Mouse (Mus musculus) limb, embryonic 14.5 days (tissue): ENCODE measurements around the gene Med16. TPM values are rescaled to one million over a fixed set of nuclear protein-coding genes. Genes with fewer than 3 reads are reported as not detected.

Experiments used
- ATAC-seq: fragments of 200-750 bp; cut with Nextera tagmentation; 2 replicates; pipeline ENCODE4 v1.8.0; 2017; ENCODE audit warnings: low read depth, moderate number of reproducible peaks, moderate TSS enrichment; ENCODE audit not compliant: low FRiP score
- DNase-seq: peaks from one replicate; pipeline ENCODE4 v3.0.0-alpha.2; 2015; ENCODE audit warnings: low spot score
- H3K27ac ChIP-seq: fragments of 300-500 bp; sonication (generic); replicated peaks from 2 replicates; pipeline ENCODE4 v1.5.1; 2014; ENCODE audit warnings: low read depth, mild to moderate bottlenecking, low read length, moderate library complexity, mixed read lengths
- H3K27me3 ChIP-seq: fragments of 300-500 bp; sonication (generic); 2 replicates; pipeline ENCODE4 v1.6.1; 2014; ENCODE audit warnings: low read length, mixed read lengths; ENCODE audit not compliant: control insufficient read depth, insufficient read depth
- H3K36me3 ChIP-seq: fragments of 300-500 bp; sonication (generic); 2 replicates; pipeline ENCODE4 v1.6.1; 2014; ENCODE audit warnings: mild to moderate bottlenecking, low read length, moderate library complexity, mixed read lengths; ENCODE audit not compliant: control insufficient read depth, insufficient read depth
- H3K4me1 ChIP-seq: fragments of 300-500 bp; sonication (generic); 2 replicates; pipeline ENCODE4 v1.6.1; 2014; ENCODE audit warnings: antibody characterized with exemption, low read length, mixed read lengths; ENCODE audit not compliant: control insufficient read depth, insufficient read depth
- H3K4me2 ChIP-seq: fragments of 300-500 bp; sonication (generic); replicated peaks from 2 replicates; pipeline ENCODE4 v1.6.1; 2014; ENCODE audit warnings: low read depth, mild to moderate bottlenecking, low read length, moderate library complexity; ENCODE audit not compliant: severe bottlenecking
- H3K4me3 ChIP-seq: fragments of 300-500 bp; sonication (generic); replicated peaks from 2 replicates; pipeline ENCODE4 v1.5.1; 2014; ENCODE audit warnings: low read length
- H3K9ac ChIP-seq: fragments of 300-500 bp; sonication (generic); 2 replicates; pipeline ENCODE4 v1.6.1; 2014; ENCODE audit warnings: mild to moderate bottlenecking, low read depth, low read length, moderate library complexity; ENCODE audit not compliant: severe bottlenecking
- H3K9me3 ChIP-seq: fragments of 300-500 bp; sonication (generic); 2 replicates; pipeline ENCODE4 v1.6.1; 2016; ENCODE audit warnings: low read length; ENCODE audit not compliant: control insufficient read depth
- POLR2A ChIP-seq: fragments of 200-500 bp; IDR thresholded peaks from 2 replicates; pipeline ENCODE4 v1.8.0; 2012; ENCODE audit warnings: inconsistent platforms, mild to moderate bottlenecking, moderate library complexity, borderline replicate concordance; ENCODE audit not compliant: insufficient read depth, insufficient read length; ENCODE audit errors: extremely low read depth
- WGBS: fragments of 180-500 bp; shearing (Covaris S2); extraction: QIAGEN DNeasy Blood & Tissue Kit; methylation state at CpG from one replicate; pipeline ENCODE4 v1.1.7; 2014; 5-methylcytosine and 5-hydroxymethylcytosine counted together
- microRNA-seq: library from miRNA; unstranded; fragments of <30 nt; microRNA quantifications from one replicate; pipeline ENCODE4, GENCODE M21; 2016
- polyA plus RNA-seq, 2 experiments: library from polyadenylated mRNA; depleted of rRNA in 1 of 2; stranded (reverse) in 1 of 2; unstranded in 1 of 2; fragments of >200 nt; fragmentation: Nextera tagmentation in 1 of 2; extraction: Ambion mirVana in 1 of 2; gene quantifications; 2 replicates each; pipeline versions ENCODE4 v1.2.1 to v1.2.3; 2012 to 2014

Gene Med16
- polyA plus RNA-seq, 2 experiments: 33.4 to 54.6 TPM

- Histone ChIP-seq H3K4me3 (peak overlapping the region; percentile 99; the same call in 1 of the 2 replicates), H3K27ac (peak overlapping the region; percentile 99), H3K9me3 (no peaks in the 10 kb centered on the region), H3K4me2 (peak overlapping the region; percentile 82), H3K36me3 (peaks cover 16% of the 10 kb centered on the region), H3K9ac (peak overlapping the region; percentile 99; the same call in 1 of the 2 replicates), H3K4me1 (peaks cover 34% of the 10 kb centered on the region), H3K27me3 (no peaks in the 10 kb centered on the region)
- peak; percentile 60 for DNase-seq
- ATAC-seq: no peak
- TF ChIP-seq POLR2A: no peak
- 30% methylated on average over 9 of the region's 9 CpGs for WGBS
Observed at GRCm38 (mm10) chr10:79852107-79852789, 56.5 kb downstream of the Med16 start.

- no peak overlapping the region for H3K9ac ChIP-seq
- 57% methylated on average over 3 of the region's 3 CpGs for WGBS
- no peak overlapping the region for H3K4me3 ChIP-seq
Observed at GRCm38 (mm10) chr10:79851653-79852052, 57.1 kb downstream of the Med16 start.

GRCm38 (mm10) chr10:79849941-79850628 lies 58.6 kb downstream of the Med16 start:
- DNase-seq (no peak), ATAC-seq (no peak)
- H3K27ac ChIP-seq: no peak overlapping the region
- H3K4me2 ChIP-seq: no peak overlapping the region
- H3K36me3 ChIP-seq: no peaks in the 10 kb centered on the region
- WGBS: 80% methylated on average over 8 of the region's 8 CpGs
- no peak for TF ChIP-seq POLR2A
- no peaks in the 10 kb centered on the region for H3K9me3 ChIP-seq
- H3K4me3 ChIP-seq: no peak overlapping the region
- no peak overlapping the region for H3K9ac ChIP-seq
- H3K4me1 ChIP-seq: peaks cover 20% of the 10 kb centered on the region
- no peaks in the 10 kb centered on the region for H3K27me3 ChIP-seq

More at GRCm38 (mm10) chr10:79851653-79852052, 57.1 kb downstream of the Med16 start:
- Histone ChIP-seq H3K27me3 (no peaks in the 10 kb centered on the region), H3K4me1 (peaks cover 28% of the 10 kb centered on the region), H3K27ac (peak overlapping the region; percentile 99), H3K4me2 (peak overlapping the region; percentile 82), H3K36me3 (peaks cover 10% of the 10 kb centered on the region), H3K9me3 (no peaks in the 10 kb centered on the region)
- DNase-seq: no peak
- no peak for ATAC-seq
- TF ChIP-seq POLR2A: no peak

- TF ChIP-seq POLR2A: no peak
- peaks cover 20% of the 10 kb centered on the region for H3K4me1 ChIP-seq
- WGBS: 58% methylated on average over 5 of the region's 5 CpGs
Observed at GRCm38 (mm10) chr10:79846553-79846952, 62.2 kb downstream of the Med16 start.

More at GRCm38 (mm10) chr10:79846553-79846952, 62.2 kb downstream of the Med16 start:
- Histone ChIP-seq H3K9me3 (no peaks in the 10 kb centered on the region), H3K4me3 (no peak overlapping the region), H3K4me2 (no peak overlapping the region), H3K9ac (no peak overlapping the region), H3K36me3 (no peaks in the 10 kb centered on the region), H3K27ac (no peak overlapping the region), H3K27me3 (no peaks in the 10 kb centered on the region)
- ATAC-seq (no peak), DNase-seq (no peak)

Small RNAs within 50 kb of the gene (microRNA-seq; reads per million reads assigned to microRNA genes)
- not detected for gene Mir6910

Other genes starting within 250 kb of the Med16 start
Only the 30 nearest of the 35 such genes appear.
- 138 and 156 TPM in 2 replicates for gene Cdc34, start 226.7 kb downstream of the Med16 start, polyA plus RNA-seq (2012; rRNA removed)
- gene Cdc34, start 226.7 kb downstream of the Med16 start, polyA plus RNA-seq (2014; fragmentation: Nextera tagmentation; extraction: Ambion mirVana): 106 and 110 TPM in 2 replicates
- gene Gzmm, start 219.9 kb downstream of the Med16 start, polyA plus RNA-seq (2012; rRNA removed): 1.1 and 1.4 TPM in 2 replicates
- 0.66 and 0.82 TPM in 2 replicates for gene Gzmm, start 219.9 kb downstream of the Med16 start, polyA plus RNA-seq (2014; fragmentation: Nextera tagmentation; extraction: Ambion mirVana)
- gene Bsg, start 204.4 kb downstream of the Med16 start, polyA plus RNA-seq (2012; rRNA removed): 763 and 866 TPM in 2 replicates
- 805 and 825 TPM in 2 replicates for gene Bsg, start 204.4 kb downstream of the Med16 start, polyA plus RNA-seq (2014; fragmentation: Nextera tagmentation; extraction: Ambion mirVana)
- gene Hcn2, start 192.3 kb downstream of the Med16 start, polyA plus RNA-seq (2012; rRNA removed): 0.70 and 1.3 TPM in 2 replicates
- gene Hcn2, start 192.3 kb downstream of the Med16 start, polyA plus RNA-seq (2014; fragmentation: Nextera tagmentation; extraction: Ambion mirVana): 0.18 and 0.21 TPM in 2 replicates
- gene Polrmt, start 162.3 kb downstream of the Med16 start, polyA plus RNA-seq (2012; rRNA removed): 64.1 and 75.3 TPM in 2 replicates
- gene Polrmt, start 162.3 kb downstream of the Med16 start, polyA plus RNA-seq (2014; fragmentation: Nextera tagmentation; extraction: Ambion mirVana): 33.4 and 36.6 TPM in 2 replicates
- gene Fgf22, start 153.8 kb downstream of the Med16 start, polyA plus RNA-seq (2012; rRNA removed): 0.13 and 0.22 TPM in 2 replicates
- gene Fgf22, start 153.8 kb downstream of the Med16 start, polyA plus RNA-seq (2014; fragmentation: Nextera tagmentation; extraction: Ambion mirVana): 0.21 and 0.80 TPM in 2 replicates
- 176 and 229 TPM in 2 replicates for gene Rnf126, start 142.0 kb downstream of the Med16 start, polyA plus RNA-seq (2012; rRNA removed)
- 100 and 103 TPM in 2 replicates for gene Rnf126, start 142.0 kb downstream of the Med16 start, polyA plus RNA-seq (2014; fragmentation: Nextera tagmentation; extraction: Ambion mirVana)
- gene Fstl3, start 131.7 kb downstream of the Med16 start, polyA plus RNA-seq (2012; rRNA removed): 11.6 and 14.7 TPM in 2 replicates
- gene Fstl3, start 131.7 kb downstream of the Med16 start, polyA plus RNA-seq (2014; fragmentation: Nextera tagmentation; extraction: Ambion mirVana): 9.0 and 9.5 TPM in 2 replicates
- gene Prss57, start 118.0 kb downstream of the Med16 start, polyA plus RNA-seq (2012; rRNA removed): 0.04 and 0.06 TPM in 2 replicates
- not detected in 2 replicates for gene Prss57, start 118.0 kb downstream of the Med16 start, polyA plus RNA-seq (2014; fragmentation: Nextera tagmentation; extraction: Ambion mirVana)
- 55.8 and 72.7 TPM in 2 replicates for gene Palm, start 115.4 kb downstream of the Med16 start, polyA plus RNA-seq (2012; rRNA removed)
- 76.2 and 83.8 TPM in 2 replicates for gene Palm, start 115.4 kb downstream of the Med16 start, polyA plus RNA-seq (2014; fragmentation: Nextera tagmentation; extraction: Ambion mirVana)
- 0.41 and 0.50 TPM in 2 replicates for gene Misp, start 87.9 kb downstream of the Med16 start, polyA plus RNA-seq (2012; rRNA removed)
- 0.54 and 1.2 TPM in 2 replicates for gene Misp, start 87.9 kb downstream of the Med16 start, polyA plus RNA-seq (2014; fragmentation: Nextera tagmentation; extraction: Ambion mirVana)
- 536 and 644 TPM in 2 replicates for gene Ptbp1, start 54.5 kb downstream of the Med16 start, polyA plus RNA-seq (2012; rRNA removed)
- gene Ptbp1, start 54.5 kb downstream of the Med16 start, polyA plus RNA-seq (2014; fragmentation: Nextera tagmentation; extraction: Ambion mirVana): 262 and 279 TPM in 2 replicates
- 10.3 and 17.3 TPM in 2 replicates for gene Prtn3, start 34.4 kb downstream of the Med16 start, polyA plus RNA-seq (2012; rRNA removed)
- 5.9 and 8.2 TPM in 2 replicates for gene Prtn3, start 34.4 kb downstream of the Med16 start, polyA plus RNA-seq (2014; fragmentation: Nextera tagmentation; extraction: Ambion mirVana)
- gene Plppr3, start 34.3 kb downstream of the Med16 start, polyA plus RNA-seq (2012; rRNA removed): 220 and 326 TPM in 2 replicates
- 61.5 and 79.7 TPM in 2 replicates for gene Plppr3, start 34.3 kb downstream of the Med16 start, polyA plus RNA-seq (2014; fragmentation: Nextera tagmentation; extraction: Ambion mirVana)
- gene Elane, start 22.7 kb downstream of the Med16 start, polyA plus RNA-seq (2012; rRNA removed): 0.35 and 1.8 TPM in 2 replicates
- gene Elane, start 22.7 kb downstream of the Med16 start, polyA plus RNA-seq (2014; fragmentation: Nextera tagmentation; extraction: Ambion mirVana): 0.62 and 1.2 TPM in 2 replicates
- 1.1 and 2.3 TPM in 2 replicates for gene Cfd, start 18.1 kb downstream of the Med16 start, polyA plus RNA-seq (2012; rRNA removed)
- gene Cfd, start 18.1 kb downstream of the Med16 start, polyA plus RNA-seq (2014; fragmentation: Nextera tagmentation; extraction: Ambion mirVana): not detected in 2 replicates
- gene Gm26602, start 1.9 kb upstream of the Med16 start, polyA plus RNA-seq (2012; rRNA removed): not detected in 2 replicates
- 6.6 TPM in 1 of 2 replicates, not detected in the other for gene Gm26602, start 1.9 kb upstream of the Med16 start, polyA plus RNA-seq (2014; fragmentation: Nextera tagmentation; extraction: Ambion mirVana)
- 2.5 and 2.8 TPM in 2 replicates for gene Kiss1r, start 8.0 kb upstream of the Med16 start, polyA plus RNA-seq (2012; rRNA removed)
- 0.17 and 0.26 TPM in 2 replicates for gene Kiss1r, start 8.0 kb upstream of the Med16 start, polyA plus RNA-seq (2014; fragmentation: Nextera tagmentation; extraction: Ambion mirVana)
- 158 and 219 TPM in 2 replicates for gene R3hdm4, start 12.3 kb upstream of the Med16 start, polyA plus RNA-seq (2012; rRNA removed)
- 141 and 152 TPM in 2 replicates for gene R3hdm4, start 12.3 kb upstream of the Med16 start, polyA plus RNA-seq (2014; fragmentation: Nextera tagmentation; extraction: Ambion mirVana)
- 8.6 and 12.6 TPM in 2 replicates for gene Arid3a, start 18.1 kb upstream of the Med16 start, polyA plus RNA-seq (2012; rRNA removed)
- gene Arid3a, start 18.1 kb upstream of the Med16 start, polyA plus RNA-seq (2014; fragmentation: Nextera tagmentation; extraction: Ambion mirVana): 4.8 and 5.0 TPM in 2 replicates
- gene Wdr18, start 51.2 kb upstream of the Med16 start, polyA plus RNA-seq (2012; rRNA removed): 58.7 and 78.5 TPM in 2 replicates
- gene Wdr18, start 51.2 kb upstream of the Med16 start, polyA plus RNA-seq (2014; fragmentation: Nextera tagmentation; extraction: Ambion mirVana): 99.8 and 106 TPM in 2 replicates
- gene Grin3b, start 61.8 kb upstream of the Med16 start, polyA plus RNA-seq (2012; rRNA removed): 0.72 and 0.76 TPM in 2 replicates
- 0.23 and 0.55 TPM in 2 replicates for gene Grin3b, start 61.8 kb upstream of the Med16 start, polyA plus RNA-seq (2014; fragmentation: Nextera tagmentation; extraction: Ambion mirVana)
- 260 and 379 TPM in 2 replicates for gene Tmem259, start 75.4 kb upstream of the Med16 start, polyA plus RNA-seq (2012; rRNA removed)
- gene Tmem259, start 75.4 kb upstream of the Med16 start, polyA plus RNA-seq (2014; fragmentation: Nextera tagmentation; extraction: Ambion mirVana): 24.5 and 25.2 TPM in 2 replicates
- 133 and 173 TPM in 2 replicates for gene Cnn2, start 79.7 kb upstream of the Med16 start, polyA plus RNA-seq (2012; rRNA removed)
- 273 and 290 TPM in 2 replicates for gene Cnn2, start 79.7 kb upstream of the Med16 start, polyA plus RNA-seq (2014; fragmentation: Nextera tagmentation; extraction: Ambion mirVana)
- gene Abca7, start 87.6 kb upstream of the Med16 start, polyA plus RNA-seq (2012; rRNA removed): 6.2 and 8.0 TPM in 2 replicates
- 2.2 and 2.4 TPM in 2 replicates for gene Abca7, start 87.6 kb upstream of the Med16 start, polyA plus RNA-seq (2014; fragmentation: Nextera tagmentation; extraction: Ambion mirVana)
- gene Arhgap45, start 107.7 kb upstream of the Med16 start, polyA plus RNA-seq (2012; rRNA removed): 12.8 and 14.4 TPM in 2 replicates
- gene Arhgap45, start 107.7 kb upstream of the Med16 start, polyA plus RNA-seq (2014; fragmentation: Nextera tagmentation; extraction: Ambion mirVana): 3.4 and 5.7 TPM in 2 replicates
- 287 and 350 TPM in 2 replicates for gene Polr2e, start 130.9 kb upstream of the Med16 start, polyA plus RNA-seq (2012; rRNA removed)
- 247 and 248 TPM in 2 replicates for gene Polr2e, start 130.9 kb upstream of the Med16 start, polyA plus RNA-seq (2014; fragmentation: Nextera tagmentation; extraction: Ambion mirVana)
- gene Gpx4, start 138.2 kb upstream of the Med16 start, polyA plus RNA-seq (2012; rRNA removed): 372 and 379 TPM in 2 replicates
- 466 and 493 TPM in 2 replicates for gene Gpx4, start 138.2 kb upstream of the Med16 start, polyA plus RNA-seq (2014; fragmentation: Nextera tagmentation; extraction: Ambion mirVana)
- gene Sbno2, start 196.6 kb upstream of the Med16 start, polyA plus RNA-seq (2012; rRNA removed): 24.9 and 29.5 TPM in 2 replicates
- 15.3 and 16.8 TPM in 2 replicates for gene Sbno2, start 196.6 kb upstream of the Med16 start, polyA plus RNA-seq (2014; fragmentation: Nextera tagmentation; extraction: Ambion mirVana)
- gene Stk11, start 206.9 kb upstream of the Med16 start, polyA plus RNA-seq (2012; rRNA removed): 133 and 147 TPM in 2 replicates
- 30.1 and 32.4 TPM in 2 replicates for gene Stk11, start 206.9 kb upstream of the Med16 start, polyA plus RNA-seq (2014; fragmentation: Nextera tagmentation; extraction: Ambion mirVana)